Mouse (Mus musculus): ENCODE data around the gene Notch2. TPM values are rescaled to one million over a fixed set of nuclear protein-coding genes. Genes with fewer than 3 reads are reported as not detected.

Gene Notch2
- polyA plus RNA-seq, 1 experiment from 2014 or later, result 12.1 TPM

- H3K27me3 ChIP-seq (replicated peaks), result no peaks in the 10 kb centered on the region
- H3K9me3 ChIP-seq, result no peaks in the 10 kb centered on the region
- WGBS, result 70% methylated on average over 3 of the region's 3 CpGs
- no peak overlapping the region for H3K4me3 ChIP-seq
- no peak overlapping the region for H3K4me2 ChIP-seq
- no peak overlapping the region for H3K27ac ChIP-seq (replicated peaks)
- no peak overlapping the region for H3K9ac ChIP-seq
- H3K36me3 ChIP-seq, result no peaks in the 10 kb centered on the region
- peaks cover 94% of the 10 kb centered on the region for H3K4me1 ChIP-seq
- no peak for ATAC-seq (ENCODE audit: extremely low read depth, insufficient number of reproducible peaks, low FRiP score, low TSS enrichment)
These were observed 18.9 kb downstream of the Notch2 start for GRCm38 (mm10) chr3:98032191-98032590.

DNA sequence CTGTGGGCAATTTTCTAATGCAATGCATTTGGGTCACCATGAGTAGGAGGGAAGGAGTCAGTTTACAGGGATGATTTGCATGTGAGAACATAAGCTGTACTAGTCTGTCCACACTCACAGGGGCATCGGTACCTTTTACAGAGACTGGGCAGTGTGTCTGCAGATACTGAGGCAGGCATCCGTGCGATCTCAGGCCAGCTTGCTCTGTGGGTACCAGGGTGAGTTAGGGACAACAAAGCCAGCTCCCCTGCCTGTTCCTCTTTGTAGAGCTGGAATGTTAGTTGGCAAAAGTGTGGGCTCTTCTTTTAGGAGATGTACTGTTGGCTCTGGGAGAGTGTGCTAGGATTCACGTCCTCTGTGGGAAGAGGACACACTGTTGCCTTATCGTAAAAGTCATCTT is 19.6 kb downstream of the Notch2 start:
- 0 out of 2 replicates have a peak, but pooled peaks have one; percentile 9 for ATAC-seq (ENCODE audit: extremely low read depth, insufficient number of reproducible peaks, low FRiP score, low TSS enrichment)
- Histone ChIP-seq H3K4me2 (no peak overlapping the region), H3K9ac (0 out of 2 replicates have a peak overlapping the region, but pooled peaks have one; percentile 12), H3K4me1 (peaks cover 95% of the 10 kb centered on the region), H3K9me3 (no peaks in the 10 kb centered on the region), H3K27ac (replicated peaks) (no peak overlapping the region; the same call in 1 of the 2 replicates), H3K27me3 (replicated peaks) (no peaks in the 10 kb centered on the region), H3K4me3 (no peak overlapping the region), H3K36me3 (no peaks in the 10 kb centered on the region)
- WGBS, result 45% methylated on average over 5 of the region's 5 CpGs

- H3K27ac ChIP-seq (replicated peaks), result peak overlapping the region; percentile 45; the same call in 1 of the 2 replicates
- H3K4me1 ChIP-seq, result peaks cover 94% of the 10 kb centered on the region
- H3K9ac ChIP-seq, result peak overlapping the region; percentile 7
These were observed 21.6 kb downstream of the Notch2 start for GRCm38 (mm10) chr3:98034622-98035593.

GRCm38 (mm10) chr3:98036161-98036560 is 22.8 kb downstream of the Notch2 start:
- H3K9me3 ChIP-seq, result no peaks in the 10 kb centered on the region
- H3K27ac ChIP-seq (replicated peaks), result peak overlapping the region; percentile 45
- H3K36me3 ChIP-seq, result no peaks in the 10 kb centered on the region
- no peak overlapping the region for H3K4me2 ChIP-seq
- no peak for ATAC-seq (ENCODE audit: extremely low read depth, insufficient number of reproducible peaks, low FRiP score, low TSS enrichment)
- WGBS, result 60% methylated on average over 6 of the region's 6 CpGs
- H3K4me3 ChIP-seq, result no peak overlapping the region
- peaks cover 92% of the 10 kb centered on the region for H3K4me1 ChIP-seq
- H3K27me3 ChIP-seq (replicated peaks), result no peaks in the 10 kb centered on the region
- peak overlapping the region; percentile 52; the same call in 1 of the 2 replicates for H3K9ac ChIP-seq

More at GRCm38 (mm10) chr3:98034622-98035593, 21.6 kb downstream of the Notch2 start:
- Histone ChIP-seq H3K4me2 (peak overlapping the region; percentile 24; the same call in 1 of the 2 replicates), H3K4me3 (no peak overlapping the region), H3K9me3 (no peaks in the 10 kb centered on the region), H3K27me3 (replicated peaks) (no peaks in the 10 kb centered on the region), H3K36me3 (no peaks in the 10 kb centered on the region)
- no peak for ATAC-seq (ENCODE audit: extremely low read depth, insufficient number of reproducible peaks, low FRiP score, low TSS enrichment)
- 39% methylated on average over 15 of the region's 15 CpGs for WGBS

GRCm38 (mm10) chr3:98037151-98037550 is 23.8 kb downstream of the Notch2 start:
- H3K4me1 ChIP-seq, result peaks cover 93% of the 10 kb centered on the region
- no peaks in the 10 kb centered on the region for H3K36me3 ChIP-seq
- no peak overlapping the region for H3K4me2 ChIP-seq
- ATAC-seq (ENCODE audit: extremely low read depth, insufficient number of reproducible peaks, low FRiP score, low TSS enrichment), result no peak
- no peak overlapping the region for H3K4me3 ChIP-seq
- H3K27me3 ChIP-seq (replicated peaks), result no peaks in the 10 kb centered on the region
- peak overlapping the region; percentile 54 for H3K27ac ChIP-seq (replicated peaks)
- H3K9me3 ChIP-seq, result no peaks in the 10 kb centered on the region
- WGBS, result 67% methylated on average over 7 of the region's 7 CpGs
- H3K9ac ChIP-seq, result no peak overlapping the region

- peak overlapping the region; percentile 33; the same call in 1 of the 2 replicates for H3K9ac ChIP-seq
- H3K27ac ChIP-seq (replicated peaks), result peak overlapping the region; percentile 65
These were observed 25.3 kb downstream of the Notch2 start for GRCm38 (mm10) chr3:98038658-98039057.

DNA sequence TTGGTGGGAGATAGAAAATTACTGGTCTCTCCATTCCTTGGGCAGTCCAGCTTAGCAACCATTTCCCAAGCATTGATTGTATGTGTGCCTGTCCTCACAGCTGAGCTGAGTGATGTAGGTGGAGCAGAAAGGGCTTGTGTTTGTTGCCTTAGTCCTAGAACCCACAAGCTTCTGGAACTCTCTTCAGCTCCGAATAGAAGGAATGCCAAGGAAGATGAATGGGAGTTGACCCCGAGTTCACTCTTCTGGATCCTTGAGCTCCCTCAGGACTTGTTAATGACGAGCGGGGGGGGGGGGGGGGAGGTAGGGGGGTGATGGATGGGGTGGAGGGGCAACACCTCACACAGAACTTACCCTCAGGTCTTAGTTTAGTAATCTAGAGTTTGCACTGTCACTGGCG is 25.9 kb downstream of the Notch2 start:
- no peak for ATAC-seq (ENCODE audit: extremely low read depth, insufficient number of reproducible peaks, low FRiP score, low TSS enrichment)
- H3K27me3 ChIP-seq (replicated peaks), result no peaks in the 10 kb centered on the region
- WGBS, result 43% methylated on average over 5 of the region's 5 CpGs
- no peaks in the 10 kb centered on the region for H3K36me3 ChIP-seq
- H3K4me2 ChIP-seq, result no peak overlapping the region
- peaks cover 95% of the 10 kb centered on the region for H3K4me1 ChIP-seq
- no peak overlapping the region for H3K4me3 ChIP-seq
- H3K27ac ChIP-seq (replicated peaks), result peak overlapping the region; percentile 72
- no peaks in the 10 kb centered on the region for H3K9me3 ChIP-seq
- H3K9ac ChIP-seq, result peak overlapping the region; percentile 52; the same call in 1 of the 2 replicates

More at GRCm38 (mm10) chr3:98038658-98039057, 25.3 kb downstream of the Notch2 start:
- no peaks in the 10 kb centered on the region for H3K27me3 ChIP-seq (replicated peaks)
- H3K4me2 ChIP-seq, result no peak overlapping the region
- H3K4me1 ChIP-seq, result peaks cover 96% of the 10 kb centered on the region
- no peaks in the 10 kb centered on the region for H3K9me3 ChIP-seq
- ATAC-seq (ENCODE audit: extremely low read depth, insufficient number of reproducible peaks, low FRiP score, low TSS enrichment), result no peak
- no peak overlapping the region for H3K4me3 ChIP-seq
- WGBS, result 68% methylated on average over 8 of the region's 8 CpGs
- no peaks in the 10 kb centered on the region for H3K36me3 ChIP-seq

DNA sequence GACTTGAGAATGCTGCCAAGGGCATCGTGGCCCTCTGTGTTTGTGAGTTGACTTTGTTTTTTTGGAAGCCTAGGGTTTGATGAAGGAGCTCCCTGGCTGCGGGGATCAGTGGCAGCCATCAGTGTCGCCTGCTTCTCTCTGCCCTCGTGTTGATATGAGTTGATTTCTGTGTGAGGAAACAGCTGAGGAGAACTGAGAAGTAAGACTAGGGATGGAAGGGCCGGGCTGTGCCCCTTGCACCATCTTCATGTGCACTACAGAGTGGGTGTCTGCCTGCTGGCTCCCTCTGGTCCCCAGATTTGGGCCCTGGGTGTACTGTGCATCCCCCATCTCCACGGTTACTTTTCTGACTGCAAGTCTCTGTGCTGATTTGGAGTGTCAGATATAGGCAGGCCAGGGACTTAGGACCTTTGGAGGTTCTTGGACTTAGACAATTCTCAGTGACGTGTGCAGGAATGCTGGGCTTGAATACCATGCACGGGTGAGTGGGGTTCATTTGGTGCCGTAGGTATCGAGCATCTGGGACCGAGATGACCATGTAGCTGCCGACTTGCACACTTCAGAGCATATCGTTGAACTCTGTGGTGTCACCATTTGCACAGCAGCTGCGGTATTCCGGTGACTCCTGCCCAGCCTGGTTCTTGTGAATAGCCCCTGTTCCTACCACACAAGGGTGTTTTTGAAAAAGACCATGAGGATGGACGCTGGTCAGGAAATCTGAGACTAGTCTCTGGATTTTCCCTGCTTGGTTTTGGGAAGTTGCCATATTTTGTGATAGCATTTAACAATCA is 26.5 kb downstream of the Notch2 start:
- H3K4me2 ChIP-seq, result no peak overlapping the region
- H3K4me1 ChIP-seq, result peaks cover 94% of the 10 kb centered on the region
- no peaks in the 10 kb centered on the region for H3K27me3 ChIP-seq (replicated peaks)
- no peaks in the 10 kb centered on the region for H3K9me3 ChIP-seq
- WGBS, result 51% methylated on average over 16 of the region's 16 CpGs
- no peaks in the 10 kb centered on the region for H3K36me3 ChIP-seq
- no peak for ATAC-seq (ENCODE audit: extremely low read depth, insufficient number of reproducible peaks, low FRiP score, low TSS enrichment)
- H3K27ac ChIP-seq (replicated peaks), result peak overlapping the region; percentile 72
- H3K9ac ChIP-seq, result peak overlapping the region; percentile 52; the same call in 1 of the 2 replicates
- no peak overlapping the region for H3K4me3 ChIP-seq

DNA sequence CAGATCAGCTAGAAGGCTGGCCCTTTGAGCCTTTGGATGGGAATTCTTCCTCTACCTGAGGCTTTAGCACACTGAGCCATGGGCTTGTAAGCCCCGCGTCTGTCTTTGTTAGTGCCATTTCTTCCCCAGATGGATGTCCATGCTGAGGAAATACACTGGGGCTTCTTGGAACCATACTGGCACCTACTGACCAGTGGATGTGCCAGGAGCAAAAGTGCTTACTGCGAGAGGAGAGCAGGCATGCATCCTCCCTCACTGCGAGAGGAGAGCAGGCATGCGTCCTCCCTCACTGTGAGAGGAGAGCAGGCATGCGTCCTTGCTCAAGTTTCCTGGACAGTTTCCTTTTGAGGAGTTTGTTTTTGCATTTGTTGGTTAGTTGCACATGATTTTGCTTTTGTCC is 27.5 kb downstream of the Notch2 start:
- H3K4me2 ChIP-seq, result no peak overlapping the region
- no peaks in the 10 kb centered on the region for H3K36me3 ChIP-seq
- 74% methylated on average over 6 of the region's 6 CpGs for WGBS
- no peak for ATAC-seq (ENCODE audit: extremely low read depth, insufficient number of reproducible peaks, low FRiP score, low TSS enrichment)
- H3K27me3 ChIP-seq (replicated peaks), result no peaks in the 10 kb centered on the region
- no peak overlapping the region for H3K9ac ChIP-seq
- H3K4me1 ChIP-seq, result peaks cover 94% of the 10 kb centered on the region
- peak overlapping the region; percentile 33 for H3K27ac ChIP-seq (replicated peaks)
- no peak overlapping the region for H3K4me3 ChIP-seq
- no peaks in the 10 kb centered on the region for H3K9me3 ChIP-seq

DNA sequence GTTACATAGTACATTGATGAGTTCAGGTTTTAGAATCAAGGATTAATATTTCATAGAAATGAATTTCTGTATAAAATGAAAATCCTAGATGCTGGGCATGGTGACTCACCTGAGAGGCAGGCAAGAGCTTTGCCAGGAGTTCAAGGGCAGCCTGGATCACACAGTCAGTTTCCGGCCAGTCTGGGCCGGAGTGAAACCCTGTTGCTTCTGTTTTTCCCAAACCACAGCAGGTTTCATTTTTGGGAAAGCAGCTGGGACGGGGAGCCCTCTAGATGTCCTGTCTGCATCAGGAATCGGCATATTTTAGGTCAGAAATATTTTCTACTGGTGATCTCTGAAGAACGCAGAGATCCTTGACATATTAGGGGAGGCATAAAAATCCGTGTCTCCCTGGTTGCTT is 29.0 kb downstream of the Notch2 start:
- 60% methylated on average over 6 of the region's 6 CpGs for WGBS
- peak overlapping the region; percentile 65 for H3K9ac ChIP-seq
- peaks cover 94% of the 10 kb centered on the region for H3K4me1 ChIP-seq
- H3K4me2 ChIP-seq, result peak overlapping the region; percentile 56
- H3K27ac ChIP-seq (replicated peaks), result peak overlapping the region; percentile 86
- H3K4me3 ChIP-seq, result peak overlapping the region; percentile 10; the same call in 1 of the 2 replicates
- no peaks in the 10 kb centered on the region for H3K9me3 ChIP-seq
- no peak for ATAC-seq (ENCODE audit: extremely low read depth, insufficient number of reproducible peaks, low FRiP score, low TSS enrichment)
- H3K36me3 ChIP-seq, result no peaks in the 10 kb centered on the region
- no peaks in the 10 kb centered on the region for H3K27me3 ChIP-seq (replicated peaks)

- Histone ChIP-seq H3K36me3 (no peaks in the 10 kb centered on the region), H3K27me3 (replicated peaks) (no peaks in the 10 kb centered on the region), H3K4me2 (peak overlapping the region; percentile 56), H3K4me1 (peaks cover 90% of the 10 kb centered on the region), H3K27ac (replicated peaks) (peak overlapping the region; percentile 86), H3K9me3 (no peaks in the 10 kb centered on the region), H3K4me3 (0 out of 2 replicates have a peak overlapping the region, but pooled peaks have one; percentile 10), H3K9ac (peak overlapping the region; percentile 65)
- no peak for ATAC-seq (ENCODE audit: extremely low read depth, insufficient number of reproducible peaks, low FRiP score, low TSS enrichment)
- WGBS, result 21% methylated on average over 9 of the region's 9 CpGs
These were observed 29.7 kb downstream of the Notch2 start for GRCm38 (mm10) chr3:98042955-98043456.

All from heart, embryonic 13.5 days (tissue).